Mouse (Mus musculus) olfactory bulb, adult 2 months (tissue): ENCODE measurements at regions not wholly inside any gene's neighbourhood (a gene's known extent, or its start where the extent isn't known, plus 50 kb on each side); places are given as distances from the start of the nearest gene placed in this dataset.

Experiments used
- CTCF ChIP-seq: fragments of 200-500 bp; IDR thresholded peaks from 2 replicates; pipeline ENCODE4 v1.5.1; 2012; ENCODE audit warnings: low read depth, mild to moderate bottlenecking, low read length, moderate library complexity; ENCODE audit not compliant: insufficient read depth
- POLR2A ChIP-seq: fragments of 200-500 bp; IDR thresholded peaks from 2 replicates; pipeline ENCODE4 v1.6.1; 2012; ENCODE audit warnings: mild to moderate bottlenecking, low read depth, low read length, moderate library complexity; ENCODE audit not compliant: insufficient read depth

- TF ChIP-seq CTCF (no peak), POLR2A (0 out of 2 replicates have a peak, but pooled peaks have one; percentile 21)
These were observed 205.8 kb upstream of the Stk26 start for GRCm38 (mm10) chrX:50634842-50635615.
